Comparison of ENCODE assay signal across 14 mouse cellular contexts in the genomic region with DNA sequence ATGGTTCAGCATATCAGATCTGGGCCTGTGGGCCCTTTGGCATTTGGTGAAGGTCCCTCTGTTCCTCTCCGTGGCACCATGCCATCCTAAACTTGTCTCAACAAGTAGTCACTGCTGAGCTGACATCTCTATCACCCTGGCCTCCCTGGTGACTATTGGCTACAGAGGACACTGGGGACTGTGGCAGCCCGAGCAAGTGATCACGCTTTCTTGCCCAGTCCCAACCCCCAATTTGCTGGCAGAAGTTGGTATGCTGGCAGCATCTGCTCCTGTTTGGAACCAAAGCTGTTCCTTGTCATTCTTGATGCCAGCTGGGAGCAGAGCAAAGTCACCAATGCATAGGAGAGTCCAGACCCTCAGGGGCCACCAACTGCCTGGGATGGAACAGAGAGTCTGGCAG. TPM values are rescaled to one million over a fixed set of nuclear protein-coding genes. Genes with fewer than 3 reads are reported as not detected.
DNase-seq lines count a peak whose midpoint lies in the region; ATAC-seq lines count a peak whose summit lies in the region.
"Had no signal": no experiment of that assay in that cellular context is flagged by ENCODE, and none has a peak within 500 bp of the region (broad histone marks: within the 10 kb centered on the region; RNA-seq: fewer than 3 reads in every experiment).

No protein-coding gene starts in this region.

- H3K9ac ChIP-seq in hindbrain, embryonic 14.5 days = no peak overlapping the region
- H3K9ac ChIP-seq: limb, embryonic 13.5 days; neural tube, embryonic 12.5 days had no signal

- peak; percentile 41 for DNase-seq in hindbrain, embryonic 14.5 days (ENCODE audit: low spot score)
- no peak for DNase-seq in hindbrain, embryonic 10.5 days (ENCODE audit: low spot score)
- DNase-seq in adrenal gland, adult 8-10 months = peak; percentile 4
- peak; percentile 9 to 28 for DNase-seq in adrenal gland, postnatal 36 days
- DNase-seq in gonadal fat pad, adult 2 months (ENCODE audit: low read depth) = peak; percentile 23
- DNase-seq in lung, postnatal 10 days = no peak
- no peak for DNase-seq in kidney, postnatal 36 days
- DNase-seq: kidney, adult 9 months had no signal

- H3K4me3 ChIP-seq in hindbrain, embryonic 14.5 days (replicated peaks; ENCODE audit: low read length) = no peak overlapping the region
- no peak overlapping the region for H3K4me3 ChIP-seq in hindbrain, embryonic 10.5 days
- H3K4me3 ChIP-seq: limb, embryonic 13.5 days; neural tube, embryonic 12.5 days had no signal

- peaks cover 10% of the 10 kb centered on the region; the same call in 1 of the 2 replicates for H3K27me3 ChIP-seq in hindbrain, embryonic 14.5 days (ENCODE audit: control insufficient read depth, insufficient read depth, low read length)
- H3K27me3 ChIP-seq in hindbrain, embryonic 10.5 days (ENCODE audit: insufficient read depth, poor library complexity, severe bottlenecking) = peaks cover 57% of the 10 kb centered on the region
- H3K27me3 ChIP-seq: neural tube, embryonic 12.5 days had no signal

- 75% methylated on average over 3 of the region's 3 CpGs for WGBS in hindbrain, embryonic 14.5 days
- WGBS in hindbrain, embryonic 10.5 days = 87% methylated on average over 3 of the region's 3 CpGs

- H3K27ac ChIP-seq in hindbrain, embryonic 14.5 days = no peak overlapping the region
- no peak overlapping the region for H3K27ac ChIP-seq in hindbrain, embryonic 10.5 days
- H3K27ac ChIP-seq: limb, embryonic 13.5 days; neural tube, embryonic 12.5 days had no signal

- H3K4me2 ChIP-seq in hindbrain, embryonic 14.5 days (replicated peaks) = no peak overlapping the region
- H3K4me2 ChIP-seq: limb, embryonic 13.5 days; neural tube, embryonic 12.5 days had no signal

- no peaks in the 10 kb centered on the region for H3K36me3 ChIP-seq in hindbrain, embryonic 14.5 days (replicated peaks; ENCODE audit: control insufficient read depth, insufficient read depth)
- H3K36me3 ChIP-seq in hindbrain, embryonic 10.5 days = no peaks in the 10 kb centered on the region
- H3K36me3 ChIP-seq: limb, embryonic 13.5 days; neural tube, embryonic 12.5 days had no signal

- no peaks in the 10 kb centered on the region for H3K4me1 ChIP-seq in hindbrain, embryonic 14.5 days (replicated peaks; ENCODE audit: control insufficient read depth, insufficient read depth, low read length)
- no peaks in the 10 kb centered on the region for H3K4me1 ChIP-seq in hindbrain, embryonic 10.5 days (replicated peaks)
- H3K4me1 ChIP-seq: neural tube, embryonic 12.5 days had no signal

- ATAC-seq in hindbrain, embryonic 14.5 days (ENCODE audit: low FRiP score) = peak; percentile 55; the same call in 1 of the 2 replicates

- no peaks in the 10 kb centered on the region for H3K9me3 ChIP-seq in hindbrain, embryonic 14.5 days (ENCODE audit: control insufficient read depth, low read length)
- no peaks in the 10 kb centered on the region for H3K9me3 ChIP-seq in hindbrain, embryonic 10.5 days
- H3K9me3 ChIP-seq: limb, embryonic 13.5 days; neural tube, embryonic 12.5 days had no signal

RNA-seq across cellular contexts. Expression of gene H2al1a, which starts 30.0 kb away (rescaled TPM):
- polyA plus RNA-seq in hindbrain, embryonic 14.5 days (2014; fragmentation: Nextera tagmentation; extraction: Ambion mirVana) = not detected in 2 replicates
- polyA plus RNA-seq in hindbrain, embryonic 10.5 days (2016; fragmentation: Nextera tagmentation; extraction: Ambion mirVana) = not detected in 2 replicates
- total RNA-seq in adrenal gland, adult 8-10 months (2022) = not detected
- total RNA-seq in adrenal gland, postnatal 36 days (2021) = not detected
- not detected in 2 replicates for polyA plus RNA-seq in gonadal fat pad, adult 2 months (2012; rRNA removed)
- total RNA-seq: ES-E14; megakaryocyte progenitor cell, adult 5-6 weeks had no signal
- polyA plus RNA-seq: heart, embryonic 14.5 days; limb, embryonic 13.5 days; neural tube, embryonic 12.5 days; urinary bladder, adult 2 months had no signal

RNA-seq across cellular contexts. Expression of gene H2al1b, which starts 33.2 kb away (rescaled TPM):
- polyA plus RNA-seq in hindbrain, embryonic 14.5 days (2014; fragmentation: Nextera tagmentation; extraction: Ambion mirVana) = not detected in 2 replicates
- not detected in 2 replicates for polyA plus RNA-seq in hindbrain, embryonic 10.5 days (2016; fragmentation: Nextera tagmentation; extraction: Ambion mirVana)
- not detected for total RNA-seq in adrenal gland, adult 8-10 months (2022)
- not detected for total RNA-seq in adrenal gland, postnatal 36 days (2021)
- not detected in 2 replicates for polyA plus RNA-seq in gonadal fat pad, adult 2 months (2012; rRNA removed)
- total RNA-seq: ES-E14; megakaryocyte progenitor cell, adult 5-6 weeks had no signal
- polyA plus RNA-seq: heart, embryonic 14.5 days; limb, embryonic 13.5 days; neural tube, embryonic 12.5 days; urinary bladder, adult 2 months had no signal

RNA-seq across cellular contexts. Expression of gene H2al1c, which starts 36.4 kb away (rescaled TPM):
- not detected in 2 replicates for polyA plus RNA-seq in hindbrain, embryonic 14.5 days (2014; fragmentation: Nextera tagmentation; extraction: Ambion mirVana)
- polyA plus RNA-seq in hindbrain, embryonic 10.5 days (2016; fragmentation: Nextera tagmentation; extraction: Ambion mirVana) = not detected in 2 replicates
- not detected for total RNA-seq in adrenal gland, adult 8-10 months (2022)
- total RNA-seq in adrenal gland, postnatal 36 days (2021) = not detected
- polyA plus RNA-seq in gonadal fat pad, adult 2 months (2012; rRNA removed) = not detected in 2 replicates
- total RNA-seq: ES-E14; megakaryocyte progenitor cell, adult 5-6 weeks had no signal
- polyA plus RNA-seq: heart, embryonic 14.5 days; limb, embryonic 13.5 days; neural tube, embryonic 12.5 days; urinary bladder, adult 2 months had no signal

RNA-seq across cellular contexts. Expression of gene H2al1d, which starts 39.5 kb away (rescaled TPM):
- not detected in 2 replicates for polyA plus RNA-seq in hindbrain, embryonic 14.5 days (2014; fragmentation: Nextera tagmentation; extraction: Ambion mirVana)
- polyA plus RNA-seq in hindbrain, embryonic 10.5 days (2016; fragmentation: Nextera tagmentation; extraction: Ambion mirVana) = not detected in 2 replicates
- not detected for total RNA-seq in adrenal gland, adult 8-10 months (2022)
- total RNA-seq in adrenal gland, postnatal 36 days (2021) = not detected
- not detected in 2 replicates for polyA plus RNA-seq in gonadal fat pad, adult 2 months (2012; rRNA removed)
- total RNA-seq: ES-E14; megakaryocyte progenitor cell, adult 5-6 weeks had no signal
- polyA plus RNA-seq: heart, embryonic 14.5 days; limb, embryonic 13.5 days; neural tube, embryonic 12.5 days; urinary bladder, adult 2 months had no signal

RNA-seq across cellular contexts. Expression of gene H2al1e, which starts 42.7 kb away (rescaled TPM):
- polyA plus RNA-seq in hindbrain, embryonic 14.5 days (2014; fragmentation: Nextera tagmentation; extraction: Ambion mirVana) = not detected in 2 replicates
- not detected in 2 replicates for polyA plus RNA-seq in hindbrain, embryonic 10.5 days (2016; fragmentation: Nextera tagmentation; extraction: Ambion mirVana)
- not detected for total RNA-seq in adrenal gland, adult 8-10 months (2022)
- total RNA-seq in adrenal gland, postnatal 36 days (2021) = not detected
- polyA plus RNA-seq in gonadal fat pad, adult 2 months (2012; rRNA removed) = 0.31 TPM in 1 of 2 replicates, not detected in the other
- total RNA-seq: ES-E14; megakaryocyte progenitor cell, adult 5-6 weeks had no signal
- polyA plus RNA-seq: heart, embryonic 14.5 days; limb, embryonic 13.5 days; neural tube, embryonic 12.5 days; urinary bladder, adult 2 months had no signal

Comparison
In these comparisons a context has a peak if more than half of its experiments do, and no peak if none do; other contexts are left out.
1. DNase-seq: peak in hindbrain, embryonic 14.5 days (single experiment), adrenal gland, adult 8-10 months (single experiment), adrenal gland, postnatal 36 days (2 of 2) and gonadal fat pad, adult 2 months (single experiment); none in hindbrain, embryonic 10.5 days (single experiment), lung, postnatal 10 days (single experiment) and kidney, postnatal 36 days (0 of 2).